Mouse (Mus musculus) midbrain, embryonic 13.5 days (tissue): ENCODE results near the gene Prex1. TPM values are rescaled to one million over a fixed set of nuclear protein-coding genes. Genes with fewer than 3 reads are reported as not detected.

ENCODE experiments used
- ATAC-seq: fragments of 200-750 bp; cut with Nextera tagmentation; 2 replicates; pipeline ENCODE4 v1.8.0; 2017; ENCODE audit warnings: mild to moderate bottlenecking, moderate TSS enrichment, moderate library complexity
- H3K27ac ChIP-seq: fragments of 300-500 bp; sonication (generic); 2 replicates; pipeline ENCODE4 v1.5.1; 2015; ENCODE audit warnings: inconsistent platforms, mild to moderate bottlenecking, moderate library complexity
- H3K27me3 ChIP-seq: fragments of 300-500 bp; sonication (generic); 2 replicates; pipeline ENCODE4 v1.6.1; 2015; ENCODE audit warnings: mild to moderate bottlenecking, inconsistent platforms
- H3K36me3 ChIP-seq: fragments of 300-500 bp; sonication (generic); 2 replicates; pipeline ENCODE4 v1.6.1; 2015; ENCODE audit warnings: mild to moderate bottlenecking, inconsistent platforms
- H3K4me1 ChIP-seq: fragments of 300-500 bp; sonication (generic); replicated peaks from 2 replicates; pipeline ENCODE4 v1.6.1; 2015; ENCODE audit warnings: inconsistent platforms
- H3K4me2 ChIP-seq: fragments of 300-500 bp; sonication (generic); replicated peaks from 2 replicates; pipeline ENCODE4 v1.6.1; 2015; ENCODE audit warnings: moderate library complexity, mild to moderate bottlenecking, inconsistent platforms
- H3K4me3 ChIP-seq: fragments of 300-500 bp; sonication (generic); replicated peaks from 2 replicates; pipeline ENCODE4 v1.5.1; 2015; ENCODE audit warnings: mild to moderate bottlenecking, inconsistent platforms
- H3K9ac ChIP-seq: fragments of 300-500 bp; sonication (generic); replicated peaks from 2 replicates; pipeline ENCODE4 v1.6.1; 2015; ENCODE audit warnings: mild to moderate bottlenecking, inconsistent platforms
- H3K9me3 ChIP-seq: fragments of 300-500 bp; sonication (generic); 2 replicates; pipeline ENCODE4 v1.6.1; 2016; ENCODE audit warnings: mild to moderate bottlenecking, inconsistent platforms
- WGBS: fragments of 180-500 bp; shearing (Covaris S2); methylation state at CpG from one replicate; pipeline ENCODE4 v1.1.7; 2015; 5-methylcytosine and 5-hydroxymethylcytosine counted together
- polyA plus RNA-seq: library from polyadenylated mRNA; unstranded; fragments of >200 nt; fragmentation: Nextera tagmentation; extraction: Ambion mirVana; gene quantifications from 2 replicates; pipeline ENCODE4 v1.2.1, GENCODE M21; 2015

Prex1 gene
- polyA plus RNA-seq, 1 experiment from 2014 or later, result 21.1 TPM

GRCm38 (mm10) chr2:166579361-166579760 is 134.3 kb downstream of the Prex1 start:
- no peaks in the 10 kb centered on the region for H3K9me3 ChIP-seq
- no peaks in the 10 kb centered on the region for H3K27me3 ChIP-seq
- H3K4me3 ChIP-seq, result no peak overlapping the region
- ATAC-seq, result no peak
- H3K27ac ChIP-seq, result no peak overlapping the region
- 94% methylated on average over 10 of the region's 10 CpGs for WGBS
- peaks cover 39% of the 10 kb centered on the region for H3K36me3 ChIP-seq
- 0 out of 2 replicates have a peak, but pooled peaks cover 3% of the 10 kb centered on the region for H3K4me1 ChIP-seq
- no peak overlapping the region for H3K9ac ChIP-seq
- no peak overlapping the region for H3K4me2 ChIP-seq

GRCm38 (mm10) chr2:166575419-166575818 is 138.2 kb downstream of the Prex1 start:
- Histone ChIP-seq H3K27ac (no peak overlapping the region; the same call in 1 of the 2 replicates), H3K4me3 (no peak overlapping the region), H3K4me2 (no peak overlapping the region), H3K9me3 (no peaks in the 10 kb centered on the region), H3K4me1 (0 out of 2 replicates have a peak, but pooled peaks cover 3% of the 10 kb centered on the region), H3K36me3 (peaks cover 27% of the 10 kb centered on the region), H3K9ac (no peak overlapping the region), H3K27me3 (no peaks in the 10 kb centered on the region)
- 56% methylated on average over 16 of the region's 17 CpGs for WGBS
- 0 out of 2 replicates have a peak, but pooled peaks have one; percentile 5 for ATAC-seq

GRCm38 (mm10) chr2:166574934-166575333 is 138.7 kb downstream of the Prex1 start:
- H3K9ac ChIP-seq, result no peak overlapping the region
- no peak overlapping the region; the same call in 1 of the 2 replicates for H3K27ac ChIP-seq
- H3K4me1 ChIP-seq, result 0 out of 2 replicates have a peak, but pooled peaks cover 3% of the 10 kb centered on the region
- 17% methylated on average over 7 of the region's 7 CpGs for WGBS
- ATAC-seq, result peak; percentile 24
- no peaks in the 10 kb centered on the region for H3K9me3 ChIP-seq
- H3K4me2 ChIP-seq, result no peak overlapping the region
- H3K4me3 ChIP-seq, result no peak overlapping the region
- H3K27me3 ChIP-seq, result no peaks in the 10 kb centered on the region
- peaks cover 32% of the 10 kb centered on the region for H3K36me3 ChIP-seq

GRCm38 (mm10) chr2:166573621-166574020 is 140.0 kb downstream of the Prex1 start:
- Histone ChIP-seq H3K27me3 (no peaks in the 10 kb centered on the region), H3K36me3 (peaks cover 39% of the 10 kb centered on the region), H3K4me1 (0 out of 2 replicates have a peak, but pooled peaks cover 3% of the 10 kb centered on the region), H3K9me3 (no peaks in the 10 kb centered on the region), H3K4me2 (no peak overlapping the region), H3K27ac (no peak overlapping the region), H3K4me3 (no peak overlapping the region), H3K9ac (no peak overlapping the region)
- WGBS, result 92% methylated on average over 5 of the region's 5 CpGs
- no peak for ATAC-seq

GRCm38 (mm10) chr2:166572297-166572696 is 141.3 kb downstream of the Prex1 start:
- H3K9ac ChIP-seq, result no peak overlapping the region
- H3K36me3 ChIP-seq, result peaks cover 42% of the 10 kb centered on the region
- no peaks in the 10 kb centered on the region for H3K27me3 ChIP-seq
- H3K4me1 ChIP-seq, result 0 out of 2 replicates have a peak, but pooled peaks cover 3% of the 10 kb centered on the region
- H3K9me3 ChIP-seq, result no peaks in the 10 kb centered on the region
- H3K4me3 ChIP-seq, result no peak overlapping the region
- H3K27ac ChIP-seq, result no peak overlapping the region
- no peak for ATAC-seq
- H3K4me2 ChIP-seq, result no peak overlapping the region
- WGBS, result 98% methylated on average over 3 of the region's 3 CpGs

- H3K4me1 ChIP-seq, result peaks cover 3% of the 10 kb centered on the region; the same call in 1 of the 2 replicates
- H3K36me3 ChIP-seq, result peaks cover 51% of the 10 kb centered on the region
Observed at GRCm38 (mm10) chr2:166569182-166569581, 144.4 kb downstream of the Prex1 start.

GRCm38 (mm10) chr2:166565503-166565902 is 148.1 kb downstream of the Prex1 start:
- Histone ChIP-seq H3K4me2 (no peak overlapping the region), H3K4me3 (no peak overlapping the region), H3K36me3 (peaks cover 36% of the 10 kb centered on the region), H3K9me3 (no peaks in the 10 kb centered on the region), H3K27ac (no peak overlapping the region), H3K27me3 (peaks cover 14% of the 10 kb centered on the region), H3K9ac (no peak overlapping the region), H3K4me1 (peaks cover 6% of the 10 kb centered on the region; the same call in 1 of the 2 replicates)
- no peak for ATAC-seq
- WGBS, result 79% methylated on average over 5 of the region's 5 CpGs

More at GRCm38 (mm10) chr2:166569182-166569581, 144.4 kb downstream of the Prex1 start:
- H3K4me2 ChIP-seq, result no peak overlapping the region
- H3K9ac ChIP-seq, result no peak overlapping the region
- H3K27me3 ChIP-seq, result no peaks in the 10 kb centered on the region
- H3K27ac ChIP-seq, result no peak overlapping the region
- ATAC-seq, result no peak
- WGBS, result 93% methylated on average over 9 of the region's 9 CpGs
- H3K4me3 ChIP-seq, result no peak overlapping the region
- H3K9me3 ChIP-seq, result no peaks in the 10 kb centered on the region

- Histone ChIP-seq H3K4me3 (no peak overlapping the region), H3K4me2 (0 out of 2 replicates have a peak overlapping the region, but pooled peaks have one; percentile 6), H3K27me3 (peaks cover 20% of the 10 kb centered on the region), H3K36me3 (peaks cover 30% of the 10 kb centered on the region), H3K9ac (no peak overlapping the region), H3K4me1 (peaks cover 13% of the 10 kb centered on the region), H3K27ac (no peak overlapping the region), H3K9me3 (no peaks in the 10 kb centered on the region)
- WGBS, result 5% methylated on average over 11 of the region's 11 CpGs
- ATAC-seq, result no peak; the same call in 1 of the 2 replicates
Observed at GRCm38 (mm10) chr2:166564455-166564854, 149.2 kb downstream of the Prex1 start.

GRCm38 (mm10) chr2:166563890-166564289 is 149.7 kb downstream of the Prex1 start:
- H3K4me3 ChIP-seq, result no peak overlapping the region
- H3K4me1 ChIP-seq, result peaks cover 19% of the 10 kb centered on the region
- 13% methylated on average over 6 of the region's 6 CpGs for WGBS
- H3K9ac ChIP-seq, result no peak overlapping the region
- H3K27ac ChIP-seq, result no peak overlapping the region
- ATAC-seq, result 0 out of 2 replicates have a peak, but pooled peaks have one; percentile 18
- H3K27me3 ChIP-seq, result peaks cover 20% of the 10 kb centered on the region
- H3K36me3 ChIP-seq, result peaks cover 24% of the 10 kb centered on the region; the same call in 1 of the 2 replicates
- no peak overlapping the region for H3K4me2 ChIP-seq
- H3K9me3 ChIP-seq, result no peaks in the 10 kb centered on the region

- no peak overlapping the region for H3K9ac ChIP-seq
- no peak overlapping the region for H3K4me2 ChIP-seq
- peaks cover 17% of the 10 kb centered on the region; the same call in 1 of the 2 replicates for H3K36me3 ChIP-seq
- H3K4me3 ChIP-seq, result no peak overlapping the region
- WGBS, result 93% methylated on average over 9 of the region's 9 CpGs
- ATAC-seq, result no peak
- H3K27ac ChIP-seq, result no peak overlapping the region
- H3K27me3 ChIP-seq, result peaks cover 20% of the 10 kb centered on the region
- no peaks in the 10 kb centered on the region for H3K9me3 ChIP-seq
- H3K4me1 ChIP-seq, result peaks cover 27% of the 10 kb centered on the region
Observed at GRCm38 (mm10) chr2:166563076-166563475, 150.6 kb downstream of the Prex1 start.

GRCm38 (mm10) chr2:166561781-166562180 is 151.9 kb downstream of the Prex1 start:
- Histone ChIP-seq H3K27ac (no peak overlapping the region), H3K36me3 (0 out of 2 replicates have a peak, but pooled peaks cover 7% of the 10 kb centered on the region), H3K27me3 (peaks cover 26% of the 10 kb centered on the region), H3K4me1 (peaks cover 31% of the 10 kb centered on the region), H3K4me3 (no peak overlapping the region), H3K9me3 (no peaks in the 10 kb centered on the region), H3K9ac (no peak overlapping the region), H3K4me2 (no peak overlapping the region)
- WGBS, result 73% methylated on average over 7 of the region's 7 CpGs
- no peak for ATAC-seq

GRCm38 (mm10) chr2:166560826-166561225 is 152.8 kb downstream of the Prex1 start:
- 93% methylated on average over 7 of the region's 7 CpGs for WGBS
- H3K9me3 ChIP-seq, result no peaks in the 10 kb centered on the region
- no peak overlapping the region for H3K4me3 ChIP-seq
- H3K9ac ChIP-seq, result no peak overlapping the region
- ATAC-seq, result no peak
- H3K27me3 ChIP-seq, result peaks cover 26% of the 10 kb centered on the region
- H3K27ac ChIP-seq, result no peak overlapping the region
- no peak overlapping the region for H3K4me2 ChIP-seq
- no peaks in the 10 kb centered on the region for H3K36me3 ChIP-seq
- peaks cover 31% of the 10 kb centered on the region for H3K4me1 ChIP-seq
